Mouse (Mus musculus) neural tube, embryonic 14.5 days (tissue): ENCODE data around the gene Fgd2. TPM values are rescaled to one million over a fixed set of nuclear protein-coding genes. Genes with fewer than 3 reads are reported as not detected.
A peak's percentile ranks its signal among the peaks of the same experiment; 100 is the strongest.

Experiments used
- ATAC-seq: fragments of 200-750 bp; cut with Nextera tagmentation; 2 replicates; pipeline ENCODE4 v1.8.0; 2017; ENCODE audit warnings: low read depth, mild to moderate bottlenecking, moderate TSS enrichment, moderate library complexity
- H3K27ac ChIP-seq: fragments of 300-500 bp; sonication (generic); 2 replicates; pipeline ENCODE4 v1.5.1; 2014; ENCODE audit warnings: low read depth, mild to moderate bottlenecking, control low read depth, low read length, moderate library complexity, mixed read lengths
- H3K27me3 ChIP-seq: fragments of 300-500 bp; sonication (generic); 2 replicates; pipeline ENCODE4 v1.6.1; 2014; ENCODE audit warnings: low read length; ENCODE audit not compliant: control insufficient read depth, insufficient read depth
- H3K36me3 ChIP-seq: fragments of 300-500 bp; sonication (generic); 2 replicates; pipeline ENCODE4 v1.6.1; 2014; ENCODE audit warnings: low read length, mixed read lengths; ENCODE audit not compliant: control insufficient read depth, insufficient read depth
- H3K4me1 ChIP-seq: fragments of 300-500 bp; sonication (generic); 2 replicates; pipeline ENCODE4 v1.6.1; 2014; ENCODE audit warnings: low read length; ENCODE audit not compliant: control insufficient read depth, insufficient read depth
- H3K4me2 ChIP-seq: fragments of 300-500 bp; sonication (generic); 2 replicates; pipeline ENCODE4 v1.6.1; 2014; ENCODE audit warnings: mild to moderate bottlenecking, low read depth, low read length, control low read depth
- H3K4me3 ChIP-seq: fragments of 300-500 bp; sonication (generic); 2 replicates; pipeline ENCODE4 v1.5.1; 2014; ENCODE audit warnings: low read depth, low read length, control low read depth, mixed read lengths
- H3K9ac ChIP-seq: fragments of 300-500 bp; sonication (generic); replicated peaks from 2 replicates; pipeline ENCODE4 v1.6.1; 2014; ENCODE audit warnings: low read depth, mild to moderate bottlenecking, control low read depth, low read length, mixed read lengths
- H3K9me3 ChIP-seq: fragments of 300-500 bp; sonication (generic); 2 replicates; pipeline ENCODE4 v1.6.1; 2016; ENCODE audit warnings: low read length; ENCODE audit not compliant: control insufficient read depth
- WGBS: fragments of 180-500 bp; shearing (Covaris S2); extraction: QIAGEN DNeasy Blood & Tissue Kit; methylation state at CpG from one replicate; pipeline ENCODE4 v1.1.7; 2014; 5-methylcytosine and 5-hydroxymethylcytosine counted together
- polyA plus RNA-seq: library from polyadenylated mRNA; unstranded; fragments of >200 nt; fragmentation: Nextera tagmentation; extraction: Ambion mirVana; gene quantifications from 2 replicates; pipeline ENCODE4 v1.2.1, GENCODE M21; 2014

Fgd2 gene
- polyA plus RNA-seq, 1 experiment from 2014 or later = 3.8 TPM

DNA sequence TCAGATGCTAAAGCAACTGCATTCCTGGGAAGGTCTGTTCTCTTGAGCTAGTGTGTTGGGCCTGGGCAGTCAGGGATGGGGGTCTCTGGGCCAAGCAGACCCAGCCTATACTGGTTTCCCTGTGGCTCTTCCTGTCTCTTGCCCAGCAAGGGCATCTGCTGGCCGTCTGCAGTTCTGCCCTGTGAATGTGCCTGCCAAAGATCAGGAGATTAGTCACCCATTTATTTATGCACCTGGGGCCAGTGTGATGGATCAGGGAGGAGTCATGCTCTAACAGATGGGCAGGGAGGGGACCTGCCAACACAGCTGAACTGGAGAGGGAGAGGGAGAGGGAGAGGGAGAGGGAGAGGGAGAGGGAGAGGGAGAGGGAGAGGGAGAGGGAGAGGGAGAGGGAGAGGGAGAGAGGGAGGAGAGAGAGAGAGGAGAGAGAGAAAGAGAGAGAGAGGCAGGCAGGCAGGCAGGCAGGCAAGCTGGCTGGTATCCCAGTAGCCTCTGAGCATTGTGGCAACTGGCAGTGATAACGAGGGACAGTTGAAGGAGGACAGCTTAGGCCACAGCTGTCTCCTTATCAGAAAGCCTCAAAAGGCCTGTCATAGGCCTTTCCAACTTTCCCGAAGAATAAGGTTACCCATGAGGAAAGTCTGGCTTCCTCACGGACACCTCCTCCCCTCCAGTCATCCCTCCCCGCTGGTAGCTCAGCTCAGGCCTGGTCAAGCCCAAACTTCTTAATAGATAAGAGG, 29.9 kb upstream of the Fgd2 start:
- no peak overlapping the region for H3K9ac ChIP-seq
- H3K4me2 ChIP-seq = no peak overlapping the region
- H3K9me3 ChIP-seq = no peaks in the 10 kb centered on the region
- peaks cover 41% of the 10 kb centered on the region for H3K36me3 ChIP-seq
- no peaks in the 10 kb centered on the region for H3K27me3 ChIP-seq
- peaks cover 19% of the 10 kb centered on the region for H3K4me1 ChIP-seq
- H3K4me3 ChIP-seq = no peak overlapping the region
- H3K27ac ChIP-seq = peak overlapping the region; percentile 22; the same call in 1 of the 2 replicates
- ATAC-seq = peak; percentile 29; the same call in 1 of the 2 replicates
- 30% methylated on average over 5 of the region's 5 CpGs for WGBS

DNA sequence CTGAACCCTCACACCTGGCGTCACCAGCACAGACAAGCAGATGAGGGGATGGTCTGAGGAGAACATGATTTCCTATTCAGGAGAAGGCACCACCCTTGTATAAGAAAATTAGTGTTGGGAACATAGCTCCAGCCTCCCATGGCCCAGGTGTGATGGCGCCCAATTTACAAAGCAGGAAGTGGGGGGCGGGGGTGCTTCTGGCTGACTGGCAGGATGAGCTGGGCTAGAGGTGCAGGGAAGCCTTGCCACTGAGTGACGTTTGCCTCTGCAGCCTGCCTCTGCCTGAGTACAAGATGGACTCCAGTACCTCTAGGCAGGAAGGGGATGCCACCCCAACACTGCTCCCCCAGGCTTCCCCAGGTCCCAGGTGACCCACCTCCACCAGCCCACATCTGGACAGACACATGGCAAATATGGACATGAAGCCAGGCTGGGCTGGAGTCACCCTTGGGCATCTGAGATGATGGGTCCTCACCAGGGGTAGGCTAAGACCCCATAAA, 28.5 kb upstream of the Fgd2 start:
- no peak overlapping the region for H3K27ac ChIP-seq

DNA sequence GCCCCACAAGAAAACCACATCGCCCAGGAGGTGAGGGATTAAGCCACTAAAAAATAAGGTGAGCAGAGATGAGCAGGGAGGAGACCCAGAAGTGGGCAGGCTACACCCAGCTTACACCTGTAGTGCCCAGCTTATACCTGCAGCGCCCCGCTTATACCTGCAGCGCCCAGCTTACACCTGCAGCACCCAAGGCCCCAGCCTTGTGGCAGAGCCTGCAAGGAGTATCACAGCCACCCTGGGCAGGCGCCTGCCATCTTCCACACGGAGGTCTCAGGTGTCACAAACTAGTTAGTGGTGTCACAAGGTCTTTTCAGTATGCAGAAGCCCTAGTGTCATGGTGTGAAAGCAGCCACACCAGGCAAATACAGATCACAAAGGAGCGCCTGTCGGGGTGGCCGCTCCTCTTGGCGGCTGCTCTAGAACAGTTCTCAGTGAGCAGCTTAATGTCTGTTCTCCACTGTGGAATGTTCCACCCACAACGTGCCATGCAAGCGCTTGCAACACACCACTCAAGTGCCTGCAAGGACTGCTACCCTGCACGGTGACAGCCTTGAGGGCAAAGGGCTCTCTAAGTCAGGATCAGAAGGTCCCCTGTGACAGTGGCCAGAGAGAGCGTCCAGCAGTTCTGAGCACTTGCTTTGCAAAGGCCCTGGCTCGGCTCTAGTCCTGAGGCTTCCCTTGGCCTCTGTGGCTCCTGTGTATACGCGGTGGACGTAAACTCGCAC, 24.3 kb upstream of the Fgd2 start:
- 95% methylated on average over 19 of the region's 19 CpGs for WGBS
- Histone ChIP-seq H3K4me2 (no peak overlapping the region), H3K9me3 (no peaks in the 10 kb centered on the region), H3K9ac (no peak overlapping the region), H3K36me3 (peaks cover 78% of the 10 kb centered on the region), H3K27ac (no peak overlapping the region), H3K4me3 (no peak overlapping the region), H3K27me3 (no peaks in the 10 kb centered on the region), H3K4me1 (peaks cover 7% of the 10 kb centered on the region; the same call in 1 of the 2 replicates)
- ATAC-seq = no peak

More for the DNA sequence above, 28.5 kb upstream of the Fgd2 start:
- ATAC-seq = no peak
- Histone ChIP-seq H3K4me2 (no peak overlapping the region), H3K36me3 (peaks cover 52% of the 10 kb centered on the region), H3K27me3 (no peaks in the 10 kb centered on the region), H3K9ac (no peak overlapping the region), H3K4me1 (peaks cover 6% of the 10 kb centered on the region), H3K9me3 (no peaks in the 10 kb centered on the region), H3K4me3 (no peak overlapping the region)
- WGBS = 92% methylated on average over 4 of the region's 4 CpGs

DNA sequence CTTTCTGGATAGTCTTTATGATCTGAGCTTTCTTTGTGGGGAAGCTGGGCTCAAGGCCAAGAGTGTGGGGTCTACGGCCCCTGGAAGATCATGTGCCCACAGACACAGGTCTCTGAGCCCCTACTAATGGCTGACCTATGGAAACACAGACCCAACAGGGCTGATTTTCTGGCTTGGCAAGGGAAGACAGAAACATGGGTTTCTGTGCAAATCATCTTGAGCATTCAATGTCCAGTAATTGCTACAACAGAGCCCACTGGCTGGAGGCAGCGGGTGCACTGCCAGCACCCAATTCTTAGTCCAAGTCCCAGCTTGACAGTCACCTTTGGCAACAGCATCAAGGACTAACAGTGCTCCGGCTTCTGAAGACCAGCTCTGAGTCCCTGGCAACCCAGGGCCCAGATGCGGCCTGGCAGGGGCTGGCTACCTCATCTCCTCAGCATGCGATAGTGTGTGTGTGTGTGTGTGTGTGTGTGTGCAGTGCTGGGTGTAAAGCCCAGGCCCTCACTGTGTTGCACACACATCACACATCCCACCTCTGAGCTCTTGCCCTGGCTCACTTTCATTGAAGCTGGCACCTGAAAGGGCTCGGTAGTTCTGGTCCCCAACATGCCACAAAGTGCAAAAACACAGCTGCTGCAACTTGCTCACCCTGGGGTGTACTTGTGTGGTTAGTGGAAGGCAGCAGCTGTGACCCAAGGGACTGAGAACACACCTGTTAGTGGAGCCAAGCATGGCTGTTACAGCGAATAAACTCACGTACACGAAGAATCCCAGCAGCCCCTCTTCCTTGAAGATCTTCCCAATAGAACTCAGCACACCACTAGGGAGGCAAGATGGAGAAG, 22.5 kb upstream of the Fgd2 start:
- Histone ChIP-seq H3K27ac (peak overlapping the region; percentile 60), H3K9ac (no peak overlapping the region), H3K9me3 (no peaks in the 10 kb centered on the region), H3K36me3 (peaks cover 65% of the 10 kb centered on the region), H3K4me2 (no peak overlapping the region), H3K27me3 (no peaks in the 10 kb centered on the region), H3K4me1 (peaks cover 15% of the 10 kb centered on the region; the same call in 1 of the 2 replicates), H3K4me3 (no peak overlapping the region)
- 71% methylated on average over 9 of the region's 9 CpGs for WGBS
- ATAC-seq = peak; percentile 38; the same call in 1 of the 2 replicates

- no peak for ATAC-seq
- peaks cover 61% of the 10 kb centered on the region for H3K36me3 ChIP-seq
Measured at GRCm38 (mm10) chr17:29339170-29339768, 21.4 kb upstream of the Fgd2 start.

GRCm38 (mm10) chr17:29340406-29341261, 20.1 kb upstream of the Fgd2 start:
- ATAC-seq = no peak
- Histone ChIP-seq H3K27me3 (no peaks in the 10 kb centered on the region), H3K9me3 (no peaks in the 10 kb centered on the region), H3K27ac (no peak overlapping the region), H3K9ac (no peak overlapping the region), H3K4me3 (no peak overlapping the region), H3K4me2 (no peak overlapping the region), H3K4me1 (peaks cover 19% of the 10 kb centered on the region), H3K36me3 (peaks cover 51% of the 10 kb centered on the region)
- 89% methylated on average over 18 of the region's 18 CpGs for WGBS

More at GRCm38 (mm10) chr17:29339170-29339768, 21.4 kb upstream of the Fgd2 start:
- no peak overlapping the region for H3K4me3 ChIP-seq
- H3K27ac ChIP-seq = peak overlapping the region; percentile 39; the same call in 1 of the 2 replicates
- peaks cover 15% of the 10 kb centered on the region; the same call in 1 of the 2 replicates for H3K4me1 ChIP-seq
- H3K9ac ChIP-seq = no peak overlapping the region
- H3K27me3 ChIP-seq = no peaks in the 10 kb centered on the region
- 81% methylated on average over 11 of the region's 11 CpGs for WGBS
- no peak overlapping the region for H3K4me2 ChIP-seq
- no peaks in the 10 kb centered on the region for H3K9me3 ChIP-seq

GRCm38 (mm10) chr17:29341591-29342003, 19.1 kb upstream of the Fgd2 start:
- Histone ChIP-seq H3K36me3 (peaks cover 42% of the 10 kb centered on the region), H3K4me3 (no peak overlapping the region), H3K9me3 (no peaks in the 10 kb centered on the region), H3K27me3 (no peaks in the 10 kb centered on the region), H3K27ac (peak overlapping the region; percentile 69), H3K4me2 (no peak overlapping the region), H3K9ac (no peak overlapping the region), H3K4me1 (peaks cover 24% of the 10 kb centered on the region)
- no peak for ATAC-seq
- 27% methylated on average over 9 of the region's 9 CpGs for WGBS
